Mouse (Mus musculus): ENCODE measurements at regions not wholly inside any gene's neighbourhood (a gene's known extent, or its start where the extent isn't known, plus 50 kb on each side); places are given as distances from the start of the nearest gene placed in this dataset.
A peak's percentile ranks its signal among the peaks of the same experiment; 100 is the strongest.

- H3K27me3 ChIP-seq = no peaks in the 10 kb centered on the region
- 75% methylated on average over 4 of the region's 4 CpGs for WGBS
- no peak overlapping the region for H3K9ac ChIP-seq
- peaks cover 3% of the 10 kb centered on the region; the same call in 1 of the 2 replicates for H3K9me3 ChIP-seq
- no peak overlapping the region for H3K4me3 ChIP-seq
- H3K27ac ChIP-seq = no peak overlapping the region
- ATAC-seq (ENCODE audit: insufficient number of reproducible peaks, insufficient read depth, low FRiP score, low TSS enrichment, low read depth) = no peak
- no peak overlapping the region for H3K4me2 ChIP-seq
- no peaks in the 10 kb centered on the region for H3K36me3 ChIP-seq
- H3K4me1 ChIP-seq = no peaks in the 10 kb centered on the region
These were observed 73.0 kb upstream of the Lin7a start for GRCm38 (mm10) chr10:107198460-107198859.

DNA sequence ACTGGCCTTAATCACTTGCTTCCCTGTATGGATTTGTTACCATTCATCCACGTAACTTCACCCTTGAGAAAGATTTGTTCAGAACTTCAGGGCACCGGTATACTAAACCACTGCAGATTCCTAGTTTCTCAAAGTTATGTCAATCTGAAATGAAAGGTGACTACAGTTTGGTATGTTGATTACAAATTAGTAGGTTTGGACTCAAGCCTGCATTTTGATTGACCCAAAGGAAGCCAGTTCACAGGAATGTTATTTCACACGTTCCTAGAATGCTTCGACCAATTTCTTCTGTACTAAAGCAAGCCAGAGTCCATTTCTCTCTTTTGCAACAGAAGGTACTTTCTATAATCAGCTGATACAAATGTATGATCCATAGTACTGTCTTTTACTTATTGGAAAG lies 70.4 kb upstream of the Lin7a start:
- Histone ChIP-seq H3K36me3 (no peaks in the 10 kb centered on the region), H3K27me3 (no peaks in the 10 kb centered on the region), H3K27ac (no peak overlapping the region), H3K4me3 (no peak overlapping the region), H3K9ac (no peak overlapping the region), H3K4me1 (peaks cover 4% of the 10 kb centered on the region; the same call in 1 of the 2 replicates), H3K9me3 (no peaks in the 10 kb centered on the region), H3K4me2 (no peak overlapping the region)
- no peak for ATAC-seq (ENCODE audit: insufficient number of reproducible peaks, insufficient read depth, low FRiP score, low TSS enrichment, low read depth)
- WGBS = 75% methylated on average over 4 of the region's 4 CpGs

DNA sequence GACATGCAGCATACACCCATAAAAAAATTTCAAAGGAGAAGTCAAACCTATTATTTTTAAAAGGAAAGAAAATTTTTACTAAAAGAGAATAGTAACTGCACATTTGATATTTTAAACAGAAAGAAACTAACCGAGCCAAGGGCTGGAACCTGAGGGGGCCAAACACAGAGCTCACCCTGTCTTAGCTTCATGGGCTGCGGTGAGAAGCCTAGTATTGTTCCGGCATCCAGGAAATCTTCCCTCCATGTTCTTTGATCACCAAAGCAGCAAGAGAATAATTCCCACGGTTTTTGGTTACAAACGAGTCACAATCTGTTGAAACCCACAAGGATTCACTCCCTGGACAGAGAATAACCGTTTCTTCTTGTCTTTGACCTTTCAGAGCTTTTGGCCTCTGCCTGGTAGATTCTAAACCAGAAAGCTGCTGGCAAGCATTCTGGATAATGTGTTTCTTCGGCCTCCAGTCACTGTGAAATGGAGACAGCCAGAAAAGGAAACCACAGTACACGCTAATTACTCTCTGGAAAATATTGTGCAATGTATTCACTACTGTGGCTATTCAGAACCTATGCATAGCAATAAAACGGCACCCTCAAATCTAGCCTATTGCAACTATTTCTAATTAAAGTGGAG lies 66.3 kb upstream of the Lin7a start:
- H3K9ac ChIP-seq = no peak overlapping the region

DNA sequence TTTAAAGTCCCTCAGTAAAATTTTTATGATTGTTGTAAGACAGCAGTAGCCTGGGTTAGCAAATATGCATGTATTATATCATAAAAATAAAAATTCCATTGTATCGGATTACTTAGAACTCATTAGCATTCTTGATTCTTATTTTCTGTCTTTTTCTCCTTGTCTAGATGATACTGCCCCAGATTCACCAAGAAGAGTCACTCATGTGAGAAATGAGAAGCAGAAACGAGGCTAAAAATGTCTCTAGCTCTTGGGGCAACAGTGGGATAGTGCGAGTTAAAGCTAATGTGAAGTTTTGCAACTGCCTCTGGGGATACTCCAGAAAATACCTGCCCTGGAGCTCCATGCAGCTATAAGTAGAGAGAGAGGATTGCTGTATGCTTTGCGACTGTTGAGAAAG lies 61.6 kb upstream of the Lin7a start:
- 66% methylated on average over 4 of the region's 4 CpGs for WGBS
- Histone ChIP-seq H3K27me3 (no peaks in the 10 kb centered on the region), H3K4me3 (no peak overlapping the region), H3K9ac (no peak overlapping the region), H3K4me2 (no peak overlapping the region), H3K27ac (no peak overlapping the region), H3K36me3 (no peaks in the 10 kb centered on the region), H3K4me1 (peaks cover 4% of the 10 kb centered on the region; the same call in 1 of the 2 replicates), H3K9me3 (no peaks in the 10 kb centered on the region)
- ATAC-seq (ENCODE audit: insufficient number of reproducible peaks, insufficient read depth, low FRiP score, low TSS enrichment, low read depth) = no peak

More for the DNA sequence above, 66.3 kb upstream of the Lin7a start:
- no peak overlapping the region for H3K4me3 ChIP-seq
- H3K27ac ChIP-seq = 0 out of 2 replicates have a peak overlapping the region, but pooled peaks have one; percentile 22
- H3K36me3 ChIP-seq = no peaks in the 10 kb centered on the region
- peaks cover 4% of the 10 kb centered on the region; the same call in 1 of the 2 replicates for H3K4me1 ChIP-seq
- ATAC-seq (ENCODE audit: insufficient number of reproducible peaks, insufficient read depth, low FRiP score, low TSS enrichment, low read depth) = no peak
- no peaks in the 10 kb centered on the region for H3K27me3 ChIP-seq
- 43% methylated on average over 9 of the region's 9 CpGs for WGBS
- H3K9me3 ChIP-seq = no peaks in the 10 kb centered on the region
- H3K4me2 ChIP-seq = 0 out of 2 replicates have a peak overlapping the region, but pooled peaks have one; percentile 9

DNA sequence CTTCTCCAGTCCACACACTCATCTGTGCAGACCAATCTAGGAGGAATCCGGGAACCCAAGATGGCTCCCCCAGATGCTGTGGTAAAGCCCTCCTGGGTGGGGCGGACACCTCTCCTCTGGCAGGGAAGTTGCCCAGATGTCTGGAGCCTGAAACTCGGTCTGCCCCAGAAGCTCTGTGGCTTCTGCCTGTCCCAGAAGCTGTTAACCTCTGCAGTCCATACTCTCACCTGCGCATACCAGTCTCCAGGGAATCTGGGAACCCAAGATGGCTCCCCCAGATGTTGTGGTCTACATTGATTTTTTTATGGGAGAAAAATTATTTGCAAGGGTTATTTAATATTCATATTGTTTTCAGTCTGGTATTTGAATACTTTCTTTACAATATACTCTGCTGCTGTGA lies 58.4 kb upstream of the Lin7a start:
- ATAC-seq (ENCODE audit: insufficient number of reproducible peaks, insufficient read depth, low FRiP score, low TSS enrichment, low read depth) = no peak
- Histone ChIP-seq H3K4me3 (no peak overlapping the region), H3K27ac (no peak overlapping the region), H3K36me3 (no peaks in the 10 kb centered on the region), H3K9ac (no peak overlapping the region), H3K27me3 (no peaks in the 10 kb centered on the region), H3K4me1 (no peaks in the 10 kb centered on the region), H3K9me3 (no peaks in the 10 kb centered on the region), H3K4me2 (no peak overlapping the region)
- WGBS = 93% methylated on average over 4 of the region's 4 CpGs

DNA sequence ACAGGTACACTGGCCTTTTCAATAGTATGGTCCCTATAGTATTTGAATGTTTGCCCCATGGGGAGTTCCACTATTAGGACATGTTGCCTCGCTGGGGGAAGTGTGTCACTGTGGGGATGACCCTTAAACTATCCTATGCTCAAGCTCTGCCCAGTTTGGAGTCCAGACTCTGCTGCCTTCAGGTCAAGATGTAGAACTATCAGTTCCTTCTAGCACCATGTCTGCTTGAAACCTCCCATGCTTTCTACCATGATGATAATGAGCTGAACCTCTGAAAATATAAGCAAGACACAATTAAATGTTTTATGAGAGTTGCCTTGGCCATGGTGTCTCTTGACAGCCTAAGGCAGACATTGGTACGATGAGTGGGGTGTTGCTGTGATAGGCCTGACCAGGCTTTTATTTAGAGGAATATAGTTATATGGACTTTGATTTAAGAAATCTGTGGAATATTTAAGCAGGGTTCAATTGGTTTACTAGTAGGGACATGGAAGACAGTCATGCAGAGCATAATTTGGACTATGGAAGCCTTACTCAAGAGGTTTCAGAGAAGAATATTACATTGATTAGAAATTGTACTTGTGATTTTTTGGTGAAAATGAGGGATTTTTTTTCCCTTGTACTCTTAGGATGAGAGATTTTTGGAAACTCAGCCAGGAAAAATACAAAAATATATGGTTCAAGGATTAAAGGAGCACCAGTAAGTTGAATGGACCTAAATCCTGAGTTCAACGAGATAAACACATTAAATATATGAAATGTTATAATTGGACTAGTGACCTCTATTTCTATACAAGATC lies 57.7 kb upstream of the Lin7a start:
- ATAC-seq (ENCODE audit: insufficient number of reproducible peaks, insufficient read depth, low FRiP score, low TSS enrichment, low read depth) = no peak
- WGBS = 77% methylated on average over 3 of the region's 3 CpGs
- H3K4me2 ChIP-seq = no peak overlapping the region

GRCm38 (mm10) chr10:107214741-107215230 lies 56.7 kb upstream of the Lin7a start:
- no peak for ATAC-seq (ENCODE audit: insufficient number of reproducible peaks, insufficient read depth, low FRiP score, low TSS enrichment, low read depth)
- no peak overlapping the region for H3K4me3 ChIP-seq
- no peaks in the 10 kb centered on the region for H3K9me3 ChIP-seq
- no peaks in the 10 kb centered on the region for H3K27me3 ChIP-seq
- 80% methylated on average over 4 of the region's 4 CpGs for WGBS
- H3K4me2 ChIP-seq = no peak overlapping the region
- H3K9ac ChIP-seq = no peak overlapping the region
- no peaks in the 10 kb centered on the region for H3K4me1 ChIP-seq
- H3K36me3 ChIP-seq = no peaks in the 10 kb centered on the region
- H3K27ac ChIP-seq = no peak overlapping the region

More for the DNA sequence above, 57.7 kb upstream of the Lin7a start:
- H3K4me3 ChIP-seq = no peak overlapping the region
- no peaks in the 10 kb centered on the region for H3K9me3 ChIP-seq
- no peaks in the 10 kb centered on the region for H3K36me3 ChIP-seq
- no peak overlapping the region for H3K27ac ChIP-seq
- no peaks in the 10 kb centered on the region for H3K27me3 ChIP-seq
- no peak overlapping the region for H3K9ac ChIP-seq
- H3K4me1 ChIP-seq = no peaks in the 10 kb centered on the region

GRCm38 (mm10) chr10:107215611-107216520 lies 55.6 kb upstream of the Lin7a start:
- Histone ChIP-seq H3K9me3 (no peaks in the 10 kb centered on the region), H3K27ac (no peak overlapping the region)
- WGBS = 66% methylated on average over 2 of the region's 2 CpGs

DNA sequence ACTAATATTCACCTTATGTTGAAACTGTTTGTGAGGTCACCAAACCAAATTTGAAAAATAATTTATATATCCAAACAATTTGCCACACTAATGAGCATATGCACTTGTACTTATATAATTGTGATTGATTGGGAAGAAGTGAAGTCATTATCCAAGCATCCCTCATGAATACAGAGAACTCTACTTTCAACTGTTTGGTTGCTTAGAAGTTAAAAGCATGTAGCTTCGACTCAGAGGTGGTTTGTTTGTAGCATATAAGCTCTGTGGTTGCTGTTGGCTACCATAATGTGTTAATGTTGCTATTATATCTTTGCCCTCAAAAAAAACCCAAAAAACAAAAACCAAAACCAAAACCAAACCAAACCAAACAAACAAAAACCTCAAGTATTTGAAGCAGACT lies 54.7 kb upstream of the Lin7a start:
- ATAC-seq (ENCODE audit: insufficient number of reproducible peaks, insufficient read depth, low FRiP score, low TSS enrichment, low read depth) = no peak
- Histone ChIP-seq H3K4me1 (no peaks in the 10 kb centered on the region), H3K36me3 (no peaks in the 10 kb centered on the region), H3K9me3 (no peaks in the 10 kb centered on the region), H3K9ac (no peak overlapping the region), H3K4me3 (no peak overlapping the region), H3K4me2 (no peak overlapping the region), H3K27me3 (no peaks in the 10 kb centered on the region), H3K27ac (no peak overlapping the region)
- WGBS = 73% methylated on average over 1 of the region's 1 CpGs

More at GRCm38 (mm10) chr10:107215611-107216520, 55.6 kb upstream of the Lin7a start:
- Histone ChIP-seq H3K4me2 (no peak overlapping the region), H3K4me1 (no peaks in the 10 kb centered on the region), H3K4me3 (no peak overlapping the region), H3K36me3 (no peaks in the 10 kb centered on the region), H3K27me3 (no peaks in the 10 kb centered on the region), H3K9ac (no peak overlapping the region)
- ATAC-seq (ENCODE audit: insufficient number of reproducible peaks, insufficient read depth, low FRiP score, low TSS enrichment, low read depth) = no peak

- Histone ChIP-seq H3K9ac (no peak overlapping the region), H3K4me1 (no peaks in the 10 kb centered on the region), H3K4me3 (no peak overlapping the region), H3K9me3 (no peaks in the 10 kb centered on the region), H3K36me3 (no peaks in the 10 kb centered on the region), H3K27me3 (no peaks in the 10 kb centered on the region), H3K27ac (no peak overlapping the region), H3K4me2 (no peak overlapping the region)
- ATAC-seq (ENCODE audit: insufficient number of reproducible peaks, insufficient read depth, low FRiP score, low TSS enrichment, low read depth) = no peak
- WGBS = 88% methylated on average over 2 of the region's 2 CpGs
These were observed 53.9 kb upstream of the Lin7a start for GRCm38 (mm10) chr10:107217376-107218235.

Measured in embryonic facial prominence, embryonic 13.5 days (tissue).